Mouse (Mus musculus): ENCODE data around the gene Aym1.

DNA sequence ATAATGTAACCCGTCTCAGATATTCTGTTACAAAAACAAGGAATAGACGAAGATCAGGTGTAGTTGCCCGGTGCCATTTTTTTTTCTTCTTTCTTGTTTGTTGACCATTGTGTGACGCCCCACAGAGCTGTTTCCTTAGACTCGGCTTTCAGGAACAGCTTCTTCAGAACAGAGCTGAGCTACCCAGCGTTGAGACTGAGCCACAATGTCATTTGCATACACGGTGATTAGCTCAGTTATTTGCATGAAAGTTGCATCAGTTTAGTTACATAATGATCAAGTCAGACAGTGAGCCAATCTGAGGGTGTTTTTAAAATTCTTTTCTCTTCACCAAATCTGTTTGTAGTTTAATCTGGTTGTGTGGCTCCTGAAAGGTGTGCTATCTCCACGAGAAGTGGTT is 36.7 kb downstream of the Aym1 start:
- TF ChIP-seq CTCF (conservative IDR thresholded peaks at IDR 0.05; ENCODE audit: low read length) = no peak
- TF ChIP-seq POU5F1 (IDR thresholded peaks at IDR 0.05; ENCODE audit: borderline replicate concordance, low read length) = no peak
- TF ChIP-seq NANOG (IDR thresholded peaks at IDR 0.05; ENCODE audit: borderline replicate concordance, low read length) = no peak

Measured in E14TG2a.4 (cell line).